ENCODE assay signal across 21 mouse cellular contexts in genomic region chr6:122598436-122598835, GRCm38 (mm10). TPM values are rescaled to one million over a fixed set of nuclear protein-coding genes. Genes with fewer than 3 reads are reported as not detected.
DNase-seq lines count a peak whose midpoint lies in the region; ATAC-seq and TF ChIP-seq lines count a peak whose summit lies in the region.
"Had no signal": no experiment of that assay in that cellular context is flagged by ENCODE, and none has a peak within 500 bp of the region (broad histone marks: within the 10 kb centered on the region; RNA-seq: fewer than 3 reads in every experiment).

No protein-coding gene starts in this region.

- no peak overlapping the region for H3K4me3 ChIP-seq in forebrain, embryonic 13.5 days
- no peak overlapping the region for H3K4me3 ChIP-seq in forebrain, postnatal 0 days (ENCODE audit: low read depth, low read length)
- no peak overlapping the region for H3K4me3 ChIP-seq in kidney, adult 2 months (ENCODE audit: insufficient read depth, low read depth, low read length)
- H3K4me3 ChIP-seq in spleen, adult 2 months (ENCODE audit: extremely low read depth, insufficient read depth, insufficient read length) = peak overlapping the region; percentile 19; the same call in 1 of the 2 replicates
- H3K4me3 ChIP-seq in small intestine, adult 2 months (ENCODE audit: low read depth, low read length) = no peak overlapping the region
- H3K4me3 ChIP-seq: hindbrain, embryonic 15.5 days; liver, embryonic 15.5 days had no signal

- ATAC-seq in forebrain, embryonic 13.5 days = peak; percentile 48; the same call in 1 of the 2 replicates
- ATAC-seq in forebrain, postnatal 0 days = no peak

- H3K27me3 ChIP-seq in forebrain, embryonic 13.5 days = no peaks in the 10 kb centered on the region
- no peaks in the 10 kb centered on the region for H3K27me3 ChIP-seq in forebrain, postnatal 0 days (ENCODE audit: insufficient read depth, low read length)
- no peaks in the 10 kb centered on the region for H3K27me3 ChIP-seq in kidney, adult 2 months (replicated peaks; ENCODE audit: control insufficient read depth, insufficient read depth, low read length)
- no peaks in the 10 kb centered on the region for H3K27me3 ChIP-seq in spleen, adult 2 months (ENCODE audit: control insufficient read depth, insufficient read depth, low read length)
- H3K27me3 ChIP-seq in small intestine, adult 2 months (ENCODE audit: control insufficient read depth, insufficient read depth, low read length) = no peaks in the 10 kb centered on the region
- H3K27me3 ChIP-seq: hindbrain, embryonic 15.5 days; liver, embryonic 15.5 days had no signal

- no peaks in the 10 kb centered on the region for H3K9me3 ChIP-seq in forebrain, embryonic 13.5 days (replicated peaks)
- no peaks in the 10 kb centered on the region for H3K9me3 ChIP-seq in forebrain, postnatal 0 days (ENCODE audit: low read length)
- H3K9me3 ChIP-seq: hindbrain, embryonic 15.5 days; liver, embryonic 15.5 days had no signal

- DNase-seq in forebrain, postnatal 0 days = no peak
- DNase-seq in kidney, adult 2 months = peak; percentile 78
- DNase-seq in kidney, postnatal 4 days = no peak
- DNase-seq in spleen, adult 2 months (ENCODE audit: low read depth in 1 of 2, low spot score in 2 of 2) = no peak
- DNase-seq in spleen, postnatal 10 days (ENCODE audit: low spot score in 2 of 2) = no peak
- DNase-seq in adrenal gland, adult 8-10 months = no peak
- DNase-seq: cerebellum, adult 9-11 months; gastrocnemius, postnatal 10 days; left cerebral cortex, postnatal 4 days; lung, postnatal 4 days; midbrain, embryonic 14.5 days; thymus, adult 18-20 months had no signal

- TF ChIP-seq CTCF in forebrain, postnatal 0 days (IDR thresholded peaks at IDR 0.05; ENCODE audit: low read depth) = no peak
- no peak for TF ChIP-seq CTCF in kidney, adult 2 months (conservative IDR thresholded peaks at IDR 0.05; ENCODE audit: insufficient read depth, insufficient read length, low read depth, low read length)
- TF ChIP-seq CTCF in spleen, adult 2 months (IDR thresholded peaks at IDR 0.05; ENCODE audit: extremely low read depth, insufficient read depth, insufficient read length, insufficient replicate concordance) = no peak
- no peak for TF ChIP-seq CTCF in small intestine, adult 2 months (IDR thresholded peaks at IDR 0.05; ENCODE audit: extremely low read depth, insufficient read length, insufficient replicate concordance, low read depth, low read length)

- 64% methylated on average over 6 of the region's 6 CpGs for WGBS in forebrain, embryonic 13.5 days
- 35% methylated on average over 6 of the region's 6 CpGs for WGBS in forebrain, postnatal 0 days
- WGBS in kidney, adult 2 months = 52% methylated on average over 6 of the region's 6 CpGs
- 39% methylated on average over 6 of the region's 6 CpGs for WGBS in spleen, adult 2 months
- 17% methylated on average over 6 of the region's 6 CpGs for WGBS in small intestine, adult 2 months

- no peaks in the 10 kb centered on the region for H3K36me3 ChIP-seq in forebrain, embryonic 13.5 days (ENCODE audit: poor library complexity, severe bottlenecking)
- H3K36me3 ChIP-seq in forebrain, postnatal 0 days (ENCODE audit: insufficient read depth) = no peaks in the 10 kb centered on the region
- H3K36me3 ChIP-seq in kidney, adult 2 months (ENCODE audit: control insufficient read depth, insufficient read depth, low read length) = no peaks in the 10 kb centered on the region
- H3K36me3 ChIP-seq in spleen, adult 2 months (ENCODE audit: control insufficient read depth, insufficient read depth, low read length) = peaks cover 3% of the 10 kb centered on the region; the same call in 1 of the 2 replicates
- H3K36me3 ChIP-seq in small intestine, adult 2 months (ENCODE audit: control insufficient read depth, insufficient read depth, low read length) = no peaks in the 10 kb centered on the region
- H3K36me3 ChIP-seq: hindbrain, embryonic 15.5 days had no signal

- H3K9ac ChIP-seq in forebrain, embryonic 13.5 days = no peak overlapping the region
- H3K9ac ChIP-seq in forebrain, postnatal 0 days = no peak overlapping the region
- H3K9ac ChIP-seq: hindbrain, embryonic 15.5 days; liver, embryonic 15.5 days had no signal

- no peak overlapping the region for H3K27ac ChIP-seq in forebrain, embryonic 13.5 days
- no peak overlapping the region for H3K27ac ChIP-seq in forebrain, postnatal 0 days (ENCODE audit: low read depth, low read length)
- H3K27ac ChIP-seq in kidney, adult 2 months (ENCODE audit: insufficient read depth, low read depth, low read length) = peak overlapping the region; percentile 26; the same call in 1 of the 2 replicates
- peak overlapping the region; percentile 90 for H3K27ac ChIP-seq in spleen, adult 2 months (ENCODE audit: insufficient read depth, low read length)
- peak overlapping the region; percentile 55 for H3K27ac ChIP-seq in small intestine, adult 2 months (ENCODE audit: insufficient read depth, low read depth, low read length)
- H3K27ac ChIP-seq: hindbrain, embryonic 15.5 days; liver, embryonic 15.5 days had no signal

- peaks cover 13% of the 10 kb centered on the region for H3K4me1 ChIP-seq in forebrain, embryonic 13.5 days
- no peaks in the 10 kb centered on the region for H3K4me1 ChIP-seq in forebrain, postnatal 0 days (ENCODE audit: insufficient read depth)
- H3K4me1 ChIP-seq in kidney, adult 2 months (ENCODE audit: control insufficient read depth, insufficient read depth, low read length) = peaks cover 4% of the 10 kb centered on the region; the same call in 1 of the 2 replicates
- peaks cover 9% of the 10 kb centered on the region; the same call in 1 of the 2 replicates for H3K4me1 ChIP-seq in spleen, adult 2 months (ENCODE audit: control insufficient read depth, insufficient read depth, insufficient read length)
- peaks cover 3% of the 10 kb centered on the region; the same call in 1 of the 2 replicates for H3K4me1 ChIP-seq in small intestine, adult 2 months (ENCODE audit: control insufficient read depth, insufficient read depth, insufficient read length, low read length)

- no peak for TF ChIP-seq POLR2A in kidney, adult 2 months (IDR thresholded peaks at IDR 0.05; ENCODE audit: low read depth, low read length)
- no peak for TF ChIP-seq POLR2A in spleen, adult 2 months (IDR thresholded peaks at IDR 0.05; ENCODE audit: low read depth, low read length)
- TF ChIP-seq POLR2A in small intestine, adult 2 months (IDR thresholded peaks at IDR 0.05; ENCODE audit: low read depth, low read length) = no peak

- H3K4me2 ChIP-seq in forebrain, embryonic 13.5 days = no peak overlapping the region
- H3K4me2 ChIP-seq in forebrain, postnatal 0 days (ENCODE audit: low read depth) = no peak overlapping the region
- H3K4me2 ChIP-seq: hindbrain, embryonic 15.5 days; liver, embryonic 15.5 days had no signal

RNA-seq across cellular contexts. Expression of gene Apobec1, which starts 3.8 kb away (rescaled TPM):
- polyA plus RNA-seq in forebrain, embryonic 13.5 days (2015; fragmentation: Nextera tagmentation; extraction: Ambion mirVana) = 2.9 and 3.8 TPM in 2 replicates
- 1.2 and 2.0 TPM in 2 replicates for total RNA-seq in forebrain, postnatal 0 days (2014; rRNA removed)
- 2.3 and 2.4 TPM in 2 replicates for polyA plus RNA-seq in forebrain, postnatal 0 days (2015; fragmentation: Nextera tagmentation; extraction: Ambion mirVana)
- 11.3 and 15.2 TPM in 2 replicates for polyA plus RNA-seq in kidney, adult 2 months (2012; rRNA removed)
- 44.0 and 60.3 TPM in 2 replicates for polyA plus RNA-seq in spleen, adult 2 months (2012; rRNA removed)
- 15.2 and 15.5 TPM in 2 replicates for polyA plus RNA-seq in small intestine, adult 2 months (2012; rRNA removed)
- total RNA-seq in adrenal gland, adult 8-10 months (2022) = 10 to 100 TPM; 13.4 to 29.5 (median 19.3) TPM

RNA-seq across cellular contexts. Expression of gene Gdf3, which starts 11.5 kb away (rescaled TPM):
- not detected in 2 replicates for polyA plus RNA-seq in forebrain, embryonic 13.5 days (2015; fragmentation: Nextera tagmentation; extraction: Ambion mirVana)
- not detected in 2 replicates for total RNA-seq in forebrain, postnatal 0 days (2014; rRNA removed)
- not detected in 2 replicates for polyA plus RNA-seq in forebrain, postnatal 0 days (2015; fragmentation: Nextera tagmentation; extraction: Ambion mirVana)
- not detected in 2 replicates for polyA plus RNA-seq in kidney, adult 2 months (2012; rRNA removed)
- polyA plus RNA-seq in spleen, adult 2 months (2012; rRNA removed) = 0.49 and 0.60 TPM in 2 replicates
- polyA plus RNA-seq in small intestine, adult 2 months (2012; rRNA removed) = 0.14 TPM in 1 of 2 replicates, not detected in the other
- total RNA-seq in adrenal gland, adult 8-10 months (2022) = under 1 TPM; 0.14 to 0.48 (median 0.24) TPM
- total RNA-seq: adrenal gland, adult 18-20 months; gastrocnemius, postnatal 10 days; heart, postnatal 10 days; layer of hippocampus, postnatal 10 days; left cerebral cortex, postnatal 4 days had no signal
- polyA plus RNA-seq: kidney, embryonic 16.5 days; urinary bladder, adult 2 months had no signal

RNA-seq across cellular contexts. Expression of gene Dppa3, which starts 27.8 kb away (rescaled TPM):
- polyA plus RNA-seq in forebrain, embryonic 13.5 days (2015; fragmentation: Nextera tagmentation; extraction: Ambion mirVana) = not detected in 2 replicates
- total RNA-seq in forebrain, postnatal 0 days (2014; rRNA removed) = not detected in 2 replicates
- polyA plus RNA-seq in forebrain, postnatal 0 days (2015; fragmentation: Nextera tagmentation; extraction: Ambion mirVana) = not detected in 2 replicates
- polyA plus RNA-seq in kidney, adult 2 months (2012; rRNA removed) = not detected in 2 replicates
- not detected in 2 replicates for polyA plus RNA-seq in spleen, adult 2 months (2012; rRNA removed)
- not detected in 2 replicates for polyA plus RNA-seq in small intestine, adult 2 months (2012; rRNA removed)
- not detected for total RNA-seq in adrenal gland, adult 8-10 months (2022)
- total RNA-seq: adrenal gland, adult 18-20 months; gastrocnemius, postnatal 10 days; heart, postnatal 10 days; layer of hippocampus, postnatal 10 days; left cerebral cortex, postnatal 4 days had no signal
- polyA plus RNA-seq: hindbrain, embryonic 15.5 days; kidney, embryonic 16.5 days; liver, embryonic 15.5 days; midbrain, embryonic 14.5 days had no signal

RNA-seq across cellular contexts. Expression of gene Aicda, which starts 44.8 kb away (rescaled TPM):
- polyA plus RNA-seq in forebrain, embryonic 13.5 days (2015; fragmentation: Nextera tagmentation; extraction: Ambion mirVana) = 0.12 and 0.21 TPM in 2 replicates
- total RNA-seq in forebrain, postnatal 0 days (2014; rRNA removed) = 0.31 and 3.1 TPM in 2 replicates
- 0.29 and 1.3 TPM in 2 replicates for polyA plus RNA-seq in forebrain, postnatal 0 days (2015; fragmentation: Nextera tagmentation; extraction: Ambion mirVana)
- not detected in 2 replicates for polyA plus RNA-seq in kidney, adult 2 months (2012; rRNA removed)
- polyA plus RNA-seq in spleen, adult 2 months (2012; rRNA removed) = 0.20 and 0.38 TPM in 2 replicates
- polyA plus RNA-seq in small intestine, adult 2 months (2012; rRNA removed) = 0.17 and 0.44 TPM in 2 replicates
- total RNA-seq in adrenal gland, adult 8-10 months (2022) = not detected
- total RNA-seq: adrenal gland, adult 18-20 months; gastrocnemius, postnatal 10 days; heart, postnatal 10 days; layer of hippocampus, postnatal 10 days had no signal
- polyA plus RNA-seq: kidney, embryonic 16.5 days; liver, embryonic 15.5 days; urinary bladder, adult 2 months had no signal

Comparison
In these comparisons a context has a peak if more than half of its experiments do, and no peak if none do; other contexts are left out.
1. H3K27ac ChIP-seq: peak in kidney, adult 2 months (single experiment), spleen, adult 2 months (single experiment) and small intestine, adult 2 months (single experiment); none in forebrain, embryonic 13.5 days (single experiment) and forebrain, postnatal 0 days (single experiment).